Mouse (Mus musculus): Measurements from ENCODE around the gene BC034090.
"Not testable (repeated sequence)": the region's sequence is repeated elsewhere in the genome, so short reads cannot be mapped to it uniquely, and the experiment has no call there.

The BC034090 gene

DNA sequence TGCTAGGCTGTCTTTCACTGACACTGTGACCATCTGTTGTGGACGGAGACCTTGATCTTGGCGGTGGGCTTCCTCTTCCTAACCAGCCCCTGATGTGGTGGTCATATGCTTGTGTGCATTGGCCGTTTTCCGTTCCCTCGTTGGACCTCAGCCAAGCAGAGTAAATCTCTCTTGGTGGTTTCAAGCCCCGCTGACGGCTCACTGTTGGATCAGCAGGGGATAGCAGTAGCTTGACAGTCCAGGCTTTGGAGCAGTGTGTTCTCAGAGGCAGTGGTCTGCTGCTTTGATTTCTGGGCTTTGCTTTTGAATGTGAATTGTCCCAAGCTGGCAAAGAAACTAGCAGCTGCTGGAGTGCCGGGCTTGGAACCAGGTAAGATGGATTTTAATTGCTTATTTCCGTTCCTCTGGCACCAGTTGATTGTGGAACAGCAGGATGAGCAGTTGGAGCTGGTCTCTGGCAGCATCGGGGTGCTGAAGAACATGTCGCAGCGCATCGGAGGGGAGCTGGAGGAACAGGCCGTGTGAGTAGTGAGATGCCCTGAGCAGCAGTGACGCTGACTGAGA lies 51.4 kb downstream of the BC034090 start:
- DNase-seq (ENCODE audit: extremely low read depth, low read depth): no peak

DNA sequence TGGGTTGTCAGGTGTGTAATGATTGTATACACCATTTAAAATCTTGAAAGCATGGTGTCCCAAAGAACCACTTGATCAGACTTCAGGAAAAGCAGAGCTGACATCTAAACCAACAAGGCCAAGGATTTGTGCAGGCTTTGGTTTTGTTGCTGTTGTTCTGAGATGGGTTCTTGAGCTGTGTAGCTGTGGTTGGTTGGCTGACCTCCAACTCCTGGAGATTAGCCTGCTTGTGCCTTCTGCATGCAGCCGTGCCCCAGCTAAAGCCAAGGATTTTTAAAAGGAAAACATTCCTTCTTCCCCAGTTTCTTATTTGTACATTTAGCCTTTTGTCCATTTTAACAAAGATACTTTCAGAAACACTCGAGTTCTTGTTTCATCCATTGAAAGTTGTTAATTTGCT lies 52.6 kb downstream of the BC034090 start:
- no peak for DNase-seq (ENCODE audit: extremely low read depth, low read depth)

DNA sequence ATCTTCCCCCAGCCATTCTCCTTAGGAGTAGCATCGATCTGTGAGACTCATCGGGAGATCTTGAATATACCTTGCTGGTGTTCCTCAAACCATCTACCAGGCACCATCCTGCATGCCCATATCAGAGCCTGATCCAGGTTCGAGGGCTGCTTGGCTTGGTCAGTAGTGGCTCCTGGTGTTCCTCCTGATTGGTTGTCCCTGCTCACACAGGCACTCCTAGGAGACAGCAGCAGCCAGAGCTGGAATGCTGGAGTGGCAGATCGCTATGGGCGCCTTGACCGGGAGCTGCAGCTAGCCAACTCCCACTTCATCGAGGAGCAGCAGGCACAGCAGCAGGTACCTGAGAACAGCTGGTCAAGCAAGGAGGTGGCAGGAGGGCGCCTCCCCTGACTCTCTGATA lies 53.0 kb downstream of the BC034090 start:
- DNase-seq (ENCODE audit: extremely low read depth, low read depth): no peak

DNA sequence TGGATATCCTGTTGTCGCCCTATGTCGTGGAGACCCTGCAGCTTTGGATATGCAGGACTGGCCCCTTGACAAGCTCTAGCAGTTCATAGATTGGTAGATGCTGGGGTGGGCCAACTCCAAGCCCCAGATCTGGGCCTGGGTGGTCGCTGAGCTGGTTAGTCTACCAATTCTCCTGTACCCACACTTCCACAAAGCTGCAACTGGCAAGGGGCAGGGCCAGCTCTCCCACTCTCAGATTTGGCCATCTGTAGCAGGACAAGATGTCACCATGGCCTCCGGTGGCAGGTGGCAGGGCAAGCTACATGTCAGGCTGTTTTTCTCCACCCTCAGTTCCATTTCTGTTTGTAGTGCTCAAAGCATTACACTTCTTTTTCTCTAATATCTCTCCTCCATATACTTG lies 55.6 kb downstream of the BC034090 start:
- no peak for DNase-seq (ENCODE audit: extremely low read depth, low read depth)

DNA sequence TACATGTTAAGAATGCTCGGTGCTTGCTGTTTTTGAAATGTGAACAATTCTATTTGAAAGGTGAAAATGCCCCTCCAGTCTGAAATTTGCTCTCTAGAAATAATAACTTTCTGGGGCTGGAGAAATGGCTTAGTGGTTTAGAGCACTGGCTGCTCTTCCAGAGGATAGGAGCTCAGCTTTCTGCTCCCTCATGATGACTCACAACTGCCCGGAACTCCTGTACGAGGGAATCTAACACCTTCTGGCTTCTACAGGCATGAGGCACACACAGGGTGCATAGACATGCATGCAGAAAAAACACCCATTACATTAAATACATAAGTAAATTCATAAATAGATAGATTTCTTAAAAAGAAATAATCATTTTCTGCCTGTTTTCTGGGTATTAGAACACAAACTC lies 60.1 kb downstream of the BC034090 start:
- no peak for DNase-seq (ENCODE audit: extremely low read depth, low read depth)

DNA sequence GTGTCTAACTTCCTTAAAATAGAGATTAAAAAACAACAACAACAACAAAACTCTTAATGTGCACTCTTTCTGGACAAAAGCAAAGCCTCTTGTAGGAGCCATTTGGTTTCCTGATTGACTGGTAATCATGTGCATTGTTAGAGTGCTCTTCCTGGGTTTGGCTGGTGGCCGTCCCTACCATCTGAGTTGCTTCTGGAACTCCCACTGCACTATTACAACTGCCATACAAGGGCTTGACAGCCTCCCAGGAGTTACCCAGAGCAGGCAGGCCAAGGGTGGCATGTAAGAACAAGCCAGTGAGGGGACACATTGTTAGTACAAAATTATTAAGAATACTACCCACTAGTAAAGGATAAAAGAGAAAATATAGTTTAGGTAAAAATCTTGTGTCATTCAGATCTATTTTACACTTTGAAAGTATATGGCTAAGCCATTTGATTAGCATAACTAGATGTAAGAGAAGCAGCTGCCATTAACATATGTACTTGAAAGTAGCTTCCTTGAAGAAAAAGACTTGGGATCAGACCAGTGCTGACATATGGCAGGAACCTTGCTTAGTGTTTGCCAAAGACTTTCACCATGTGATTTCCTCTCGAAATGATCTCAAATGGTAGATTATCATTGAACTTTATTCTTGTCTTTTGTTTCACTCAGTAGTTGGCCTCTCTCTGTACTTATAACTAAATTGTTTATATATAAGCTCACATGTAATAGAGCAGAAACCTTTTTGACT lies 65.9 kb downstream of the BC034090 start:
- no peak for DNase-seq (ENCODE audit: extremely low read depth, low read depth)

DNA sequence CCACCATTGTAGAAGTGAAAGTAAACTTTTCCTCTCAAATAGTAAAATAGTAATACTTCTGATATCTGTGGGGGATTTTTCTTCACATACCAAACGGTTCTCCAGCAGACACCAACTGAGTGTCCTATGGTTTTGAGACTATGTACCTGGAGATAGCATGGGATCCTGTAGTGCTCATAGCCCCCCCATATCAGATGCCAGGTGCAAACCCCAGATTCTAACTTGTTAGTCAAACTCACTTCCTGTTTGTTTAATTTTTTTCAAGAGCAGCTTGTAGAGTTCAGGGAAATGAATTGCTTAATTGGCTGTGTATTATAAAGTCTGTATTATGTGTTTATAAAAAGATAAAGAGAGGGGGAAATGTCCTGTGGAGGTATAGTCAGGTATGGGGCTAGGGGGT lies 69.8 kb downstream of the BC034090 start:
- peak; percentile 47 for DNase-seq (ENCODE audit: extremely low read depth, low read depth)

DNA sequence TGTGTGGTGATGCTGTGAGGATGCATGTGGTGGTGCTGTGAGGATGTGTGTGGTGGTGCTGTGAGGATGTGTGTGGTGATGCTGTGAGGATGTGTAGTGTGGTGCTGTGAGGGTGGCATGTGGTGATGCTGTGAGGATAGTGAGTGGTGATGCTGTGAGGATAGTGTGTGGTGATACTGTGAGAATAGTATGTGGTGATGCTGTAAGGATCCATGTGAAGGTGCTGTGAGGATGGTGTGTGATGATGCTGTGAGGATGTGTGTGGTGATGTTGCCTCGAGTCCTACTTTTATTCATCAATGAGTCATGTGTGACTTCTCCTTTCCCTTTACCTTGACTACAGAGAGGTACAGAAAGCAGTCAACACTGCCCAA lies 70.6 kb downstream of the BC034090 start:
- not testable (repeated sequence) for DNase-seq (ENCODE audit: extremely low read depth, low read depth)

DNA sequence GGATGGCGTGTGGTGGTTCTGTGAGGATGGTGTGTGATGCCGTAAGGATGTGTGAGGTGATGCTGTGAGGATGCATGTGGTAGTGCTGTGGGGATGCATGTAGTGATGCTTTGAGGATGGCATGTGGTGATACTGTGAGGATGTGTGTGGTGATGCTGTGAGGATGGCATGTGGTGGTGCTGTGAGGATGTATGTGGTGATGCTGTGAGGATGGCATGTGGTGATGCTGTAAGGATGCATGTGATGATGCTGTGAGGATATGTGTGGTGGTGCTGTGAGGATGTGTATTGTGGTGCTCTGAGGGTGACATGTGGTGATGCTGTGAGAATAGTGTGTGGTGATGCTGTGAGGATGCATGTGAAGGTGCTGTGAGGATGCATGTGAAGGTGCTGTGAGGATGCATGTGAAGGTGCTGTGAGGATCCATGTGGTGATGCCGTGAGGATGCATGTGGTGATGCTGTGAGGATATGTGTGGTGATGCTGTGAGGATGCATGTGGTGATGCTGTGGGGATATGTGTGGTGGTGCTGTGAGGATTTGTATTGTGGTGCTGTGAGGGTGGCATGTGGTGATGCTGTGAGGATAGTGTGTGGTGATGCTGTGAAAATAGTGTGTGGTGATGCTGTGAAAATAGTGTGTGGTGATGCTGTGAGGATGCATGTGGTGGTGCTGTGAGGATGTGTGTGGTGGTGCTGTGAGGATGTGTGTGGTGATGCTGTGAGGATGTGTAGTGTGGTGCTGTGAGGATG lies 71.2 kb downstream of the BC034090 start:
- DNase-seq (ENCODE audit: extremely low read depth, low read depth): no peak

DNA sequence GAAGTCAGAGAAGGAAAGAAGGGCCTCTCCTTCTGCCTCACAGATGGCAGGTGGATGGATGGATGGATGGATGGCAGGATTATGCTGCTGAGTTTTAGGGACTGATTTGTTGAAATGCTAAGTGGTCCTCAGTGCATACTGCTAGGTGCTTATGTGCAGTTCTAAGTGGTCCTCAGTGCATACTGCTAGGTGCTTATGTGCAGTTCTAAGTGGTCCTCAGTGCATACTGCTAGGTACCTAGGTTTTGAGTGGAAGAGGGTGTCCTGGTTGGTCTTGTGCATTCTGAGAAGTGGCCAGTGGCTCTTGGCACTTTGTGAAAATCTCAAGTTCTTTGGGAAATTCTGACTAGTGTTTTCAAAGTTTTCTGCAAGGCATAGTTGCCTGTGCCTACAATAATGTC lies 74.3 kb downstream of the BC034090 start:
- no peak for DNase-seq (ENCODE audit: extremely low read depth, low read depth)

DNA sequence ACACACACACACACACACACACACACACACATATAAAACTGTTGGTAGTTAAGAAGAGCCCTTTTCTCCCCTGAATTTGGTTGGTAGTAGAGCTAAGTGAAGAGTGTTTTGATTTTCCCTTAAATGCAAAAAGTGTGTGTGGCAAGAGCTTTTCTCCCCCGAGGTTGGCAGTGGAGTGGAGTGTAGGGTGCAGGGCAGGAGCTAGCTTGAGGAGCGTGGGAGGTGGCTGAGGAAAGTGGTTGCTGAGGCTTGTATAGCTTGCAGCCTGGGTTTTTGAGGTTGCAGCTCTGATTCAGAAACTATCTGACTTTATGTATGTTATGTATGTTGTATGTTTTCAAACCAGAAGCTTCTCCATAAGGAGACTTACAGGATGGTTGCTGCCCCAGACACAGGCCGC lies 76.8 kb downstream of the BC034090 start:
- DNase-seq (ENCODE audit: extremely low read depth, low read depth): no peak

All from MEL-GATA-1-ER (cell line).